Mouse (Mus musculus): ENCODE data around the gene Nipsnap1. TPM values are rescaled to one million over a fixed set of nuclear protein-coding genes. Genes with fewer than 3 reads are reported as not detected.

The Nipsnap1 gene
- 43.6 and 60.9 TPM in 2 replicates for polyA plus RNA-seq (2016; fragmentation: Nextera tagmentation; extraction: Ambion mirVana)

- DNase-seq (ENCODE audit: low spot score) = peak; percentile 92
- H3K9me3 ChIP-seq = no peaks in the 10 kb centered on the region
- H3K27me3 ChIP-seq (ENCODE audit: insufficient read depth, poor library complexity, severe bottlenecking) = no peaks in the 10 kb centered on the region
- WGBS = under 1% methylated on average over 30 of the region's 30 CpGs
- peaks cover 18% of the 10 kb centered on the region for H3K4me1 ChIP-seq
- H3K4me3 ChIP-seq = peak within 1 kb of the TSS; percentile 87
- H3K27ac ChIP-seq = peak within 1 kb of the TSS; percentile 85
- peaks cover 7% of the 10 kb centered on the region for H3K36me3 ChIP-seq
Measured at GRCm38 (mm10) chr11:4873755-4874475, at the start of gene Nipsnap1. Nipsnap1 (plus strand) TSS chr11:4873951.

DNA sequence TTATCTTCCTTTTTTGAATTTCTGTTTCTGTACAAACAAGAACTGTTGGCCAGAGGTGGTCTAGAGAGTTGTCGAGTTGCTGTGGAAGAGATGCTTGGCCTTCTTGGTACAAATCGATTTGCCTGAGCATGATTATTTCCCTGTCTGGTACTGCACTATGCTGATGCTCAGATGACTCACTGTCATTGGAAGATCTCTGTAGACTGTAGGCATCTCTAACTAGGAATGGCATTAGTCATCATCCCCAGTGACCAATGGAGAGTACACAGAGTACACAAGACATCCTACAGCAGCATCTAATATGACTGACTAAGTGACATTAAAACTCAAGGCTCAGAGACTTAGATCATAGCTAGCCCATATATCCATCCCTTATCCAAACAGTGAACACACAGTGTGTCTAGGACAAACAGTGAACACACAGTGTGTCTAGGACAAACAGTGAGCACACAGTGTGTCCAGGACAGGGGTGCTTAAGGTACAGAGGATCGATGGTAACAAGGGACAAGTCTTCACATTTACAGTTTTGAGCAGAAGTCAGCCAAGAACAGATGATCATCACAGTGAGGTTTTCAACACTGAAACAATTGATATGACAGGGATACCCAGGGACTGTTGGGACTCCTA lies 47.5 kb upstream of the Nipsnap1 start:
- no peak overlapping the region for H3K4me3 ChIP-seq
- 86% methylated on average over 3 of the region's 3 CpGs for WGBS

DNA sequence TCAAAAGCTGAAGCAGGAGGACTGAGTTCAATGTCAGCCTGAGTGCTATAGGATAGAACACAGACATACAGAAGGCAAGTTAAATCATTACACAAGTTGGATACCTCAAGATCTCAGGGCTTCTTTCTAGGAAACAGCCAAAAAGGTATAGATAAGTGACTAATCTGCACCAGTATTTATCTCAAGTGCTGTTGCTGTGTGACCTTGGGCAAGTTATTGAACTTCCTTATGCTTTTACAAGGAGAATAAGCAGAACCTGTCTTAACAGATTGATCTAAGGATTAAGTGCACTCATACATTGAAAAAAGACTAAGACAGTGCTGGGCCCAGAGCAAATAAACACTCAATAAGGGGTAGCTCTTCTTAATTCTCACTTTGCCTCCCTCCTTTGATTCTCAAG lies 46.4 kb upstream of the Nipsnap1 start:
- Histone ChIP-seq H3K27ac (no peak overlapping the region), H3K9me3 (no peaks in the 10 kb centered on the region), H3K36me3 (no peaks in the 10 kb centered on the region), H3K4me3 (no peak overlapping the region), H3K4me1 (peaks cover 10% of the 10 kb centered on the region; the same call in 1 of the 2 replicates), H3K27me3 (ENCODE audit: insufficient read depth, poor library complexity, severe bottlenecking) (no peaks in the 10 kb centered on the region)
- no peak for DNase-seq (ENCODE audit: low spot score)

More for the DNA sequence above, 47.5 kb upstream of the Nipsnap1 start:
- DNase-seq (ENCODE audit: low spot score) = no peak
- H3K9me3 ChIP-seq = no peaks in the 10 kb centered on the region
- H3K27ac ChIP-seq = no peak overlapping the region
- H3K27me3 ChIP-seq (ENCODE audit: insufficient read depth, poor library complexity, severe bottlenecking) = no peaks in the 10 kb centered on the region
- H3K36me3 ChIP-seq = no peaks in the 10 kb centered on the region
- peaks cover 14% of the 10 kb centered on the region; the same call in 1 of the 2 replicates for H3K4me1 ChIP-seq

DNA sequence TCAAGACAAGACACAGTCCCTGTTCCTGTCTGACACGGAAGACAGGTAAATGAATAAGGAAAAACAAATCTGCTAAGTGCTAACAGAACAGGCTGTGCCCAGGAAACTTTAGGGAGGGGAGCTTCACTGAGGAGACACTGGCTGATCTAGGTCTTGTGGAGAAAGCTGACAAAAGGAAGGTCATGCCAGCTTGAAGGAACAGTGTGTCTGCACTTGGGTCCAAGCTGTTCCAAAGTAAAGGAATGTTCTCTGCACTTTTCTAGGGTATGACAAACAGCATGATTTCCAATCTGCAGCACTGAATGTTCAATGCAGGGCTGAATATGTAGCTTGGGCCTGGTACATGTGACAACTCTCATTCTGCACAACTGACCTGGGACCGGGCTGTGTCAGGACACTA lies 45.8 kb upstream of the Nipsnap1 start:
- Histone ChIP-seq H3K9me3 (no peaks in the 10 kb centered on the region), H3K4me1 (peaks cover 10% of the 10 kb centered on the region; the same call in 1 of the 2 replicates), H3K27ac (no peak overlapping the region), H3K27me3 (ENCODE audit: insufficient read depth, poor library complexity, severe bottlenecking) (no peaks in the 10 kb centered on the region), H3K36me3 (no peaks in the 10 kb centered on the region), H3K4me3 (no peak overlapping the region)
- no peak for DNase-seq (ENCODE audit: low spot score)
- WGBS = 72% methylated on average over 2 of the region's 2 CpGs

DNA sequence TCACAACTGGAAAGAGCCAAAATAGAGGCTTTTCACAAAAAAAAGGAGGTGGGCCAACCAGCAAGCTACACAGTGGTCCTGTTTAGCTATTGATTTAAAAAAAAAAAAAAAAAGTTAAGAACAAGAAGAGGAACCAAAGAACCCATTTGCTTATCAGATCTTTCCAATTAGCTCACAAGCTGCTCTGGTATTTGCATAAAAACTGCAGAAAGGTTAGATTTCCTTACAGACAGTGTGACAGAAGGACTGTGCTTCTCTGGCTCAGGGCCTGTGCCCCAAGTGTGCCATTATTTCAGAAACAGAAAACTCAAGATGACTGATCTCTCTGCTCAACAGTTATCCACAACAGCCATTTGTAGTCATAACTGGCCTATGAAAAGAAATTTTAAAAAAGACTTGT lies 42.7 kb upstream of the Nipsnap1 start:
- Histone ChIP-seq H3K27me3 (ENCODE audit: insufficient read depth, poor library complexity, severe bottlenecking) (no peaks in the 10 kb centered on the region), H3K4me3 (no peak overlapping the region), H3K27ac (no peak overlapping the region), H3K9me3 (no peaks in the 10 kb centered on the region), H3K36me3 (no peaks in the 10 kb centered on the region), H3K4me1 (peaks cover 16% of the 10 kb centered on the region)
- no peak for DNase-seq (ENCODE audit: low spot score)

GRCm38 (mm10) chr11:4833295-4833939 lies 40.3 kb upstream of the Nipsnap1 start:
- Histone ChIP-seq H3K4me3 (no peak overlapping the region), H3K4me1 (peaks cover 9% of the 10 kb centered on the region), H3K27me3 (ENCODE audit: insufficient read depth, poor library complexity, severe bottlenecking) (no peaks in the 10 kb centered on the region), H3K36me3 (no peaks in the 10 kb centered on the region), H3K27ac (no peak overlapping the region), H3K9me3 (no peaks in the 10 kb centered on the region)
- 75% methylated on average over 3 of the region's 3 CpGs for WGBS
- DNase-seq (ENCODE audit: low spot score) = no peak

DNA sequence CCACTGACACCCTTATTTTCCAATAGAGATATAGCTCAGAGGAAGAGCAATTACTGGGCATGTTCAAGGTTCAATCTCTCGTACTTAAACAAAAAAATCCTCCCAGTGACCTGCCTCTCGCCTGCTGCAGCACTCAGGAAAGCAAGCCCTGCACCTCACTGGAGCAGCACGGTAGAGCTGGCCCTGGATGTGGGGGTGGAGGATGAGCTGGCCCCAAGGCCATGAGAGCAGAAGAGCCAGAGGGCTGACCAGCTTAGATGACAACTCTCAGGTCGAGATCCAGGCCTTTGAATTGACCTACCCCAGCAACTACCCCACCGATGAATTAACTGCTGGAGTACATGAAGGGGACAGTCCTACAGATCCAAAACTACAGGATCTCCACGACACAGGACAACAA lies 38.3 kb upstream of the Nipsnap1 start:
- no peaks in the 10 kb centered on the region for H3K9me3 ChIP-seq
- no peaks in the 10 kb centered on the region for H3K27me3 ChIP-seq (ENCODE audit: insufficient read depth, poor library complexity, severe bottlenecking)
- peaks cover 5% of the 10 kb centered on the region for H3K4me1 ChIP-seq
- H3K27ac ChIP-seq = no peak overlapping the region
- 75% methylated on average over 6 of the region's 6 CpGs for WGBS
- DNase-seq (ENCODE audit: low spot score) = no peak
- H3K36me3 ChIP-seq = no peaks in the 10 kb centered on the region
- H3K4me3 ChIP-seq = no peak overlapping the region

DNA sequence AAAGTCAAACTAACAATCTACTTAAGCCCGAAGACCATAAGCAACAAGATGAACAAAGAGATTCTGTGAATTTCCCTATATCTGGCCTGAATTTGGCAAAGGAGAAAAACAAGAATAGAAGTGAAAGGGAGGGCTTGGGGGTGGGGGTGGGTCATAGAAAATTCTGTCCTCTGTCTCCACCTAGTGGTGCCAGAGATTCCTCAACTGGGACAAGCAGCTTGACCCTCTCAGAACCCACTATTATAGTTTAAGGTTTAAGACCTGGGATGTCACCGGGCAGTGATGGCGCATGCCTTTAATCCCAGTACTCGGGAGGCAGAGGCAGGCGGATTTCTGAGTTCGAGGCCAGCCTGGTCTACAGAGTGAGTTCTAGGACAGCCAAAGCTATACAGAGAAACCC lies 37.0 kb upstream of the Nipsnap1 start:
- Histone ChIP-seq H3K27ac (no peak overlapping the region), H3K36me3 (no peaks in the 10 kb centered on the region), H3K9me3 (no peaks in the 10 kb centered on the region), H3K4me3 (no peak overlapping the region), H3K4me1 (peaks cover 5% of the 10 kb centered on the region), H3K27me3 (ENCODE audit: insufficient read depth, poor library complexity, severe bottlenecking) (no peaks in the 10 kb centered on the region)
- WGBS = 63% methylated on average over 6 of the region's 6 CpGs
- DNase-seq (ENCODE audit: low spot score) = no peak

DNA sequence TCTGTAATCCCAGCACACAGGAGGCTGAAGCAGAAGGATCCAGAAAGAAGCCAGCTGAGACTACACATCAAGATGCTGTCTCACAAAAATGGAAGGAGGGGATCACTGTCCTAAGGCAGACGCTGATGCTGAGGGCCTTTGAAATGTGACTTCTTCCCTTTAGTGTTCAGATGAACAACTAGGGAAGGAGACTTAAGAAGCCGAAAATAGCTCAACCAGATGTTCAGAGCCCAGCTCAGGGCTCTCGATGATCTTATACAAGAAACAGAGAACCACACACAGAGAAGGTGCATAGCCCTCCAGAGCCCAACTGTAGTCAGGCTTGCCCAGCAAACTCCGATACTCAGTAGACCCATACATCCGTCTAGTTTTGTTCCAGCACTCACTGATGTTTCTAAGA lies 36.4 kb upstream of the Nipsnap1 start:
- Histone ChIP-seq H3K4me1 (peaks cover 5% of the 10 kb centered on the region), H3K27ac (no peak overlapping the region), H3K4me3 (no peak overlapping the region), H3K36me3 (no peaks in the 10 kb centered on the region), H3K9me3 (no peaks in the 10 kb centered on the region), H3K27me3 (ENCODE audit: insufficient read depth, poor library complexity, severe bottlenecking) (no peaks in the 10 kb centered on the region)
- WGBS = 78% methylated on average over 5 of the region's 5 CpGs
- no peak for DNase-seq (ENCODE audit: low spot score)

DNA sequence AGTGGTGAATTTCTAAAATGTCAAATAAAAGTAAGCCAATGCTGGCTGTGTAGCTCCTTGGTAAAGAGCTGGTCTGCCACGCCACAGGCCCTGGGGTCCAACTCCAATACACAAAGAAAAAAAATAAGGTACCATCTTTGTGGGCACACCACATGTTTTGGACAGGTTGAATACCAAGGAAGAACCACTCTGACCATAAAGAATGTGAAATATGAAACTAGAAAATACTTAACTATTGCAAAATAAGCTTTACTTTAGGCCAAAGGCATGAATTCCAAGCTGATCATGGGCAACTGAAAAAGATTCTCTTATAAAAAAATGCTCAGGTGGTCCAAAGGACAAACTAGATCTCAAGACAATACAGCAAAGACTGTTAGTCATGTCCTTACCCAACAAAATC lies 35.5 kb upstream of the Nipsnap1 start:
- 92% methylated on average over 1 of the region's 1 CpGs for WGBS
- Histone ChIP-seq H3K9me3 (no peaks in the 10 kb centered on the region), H3K27ac (no peak overlapping the region), H3K4me1 (peaks cover 5% of the 10 kb centered on the region), H3K27me3 (ENCODE audit: insufficient read depth, poor library complexity, severe bottlenecking) (no peaks in the 10 kb centered on the region), H3K4me3 (no peak overlapping the region), H3K36me3 (no peaks in the 10 kb centered on the region)
- DNase-seq (ENCODE audit: low spot score) = no peak

- Histone ChIP-seq H3K4me1 (no peaks in the 10 kb centered on the region), H3K27ac (no peak overlapping the region), H3K4me3 (no peak overlapping the region), H3K9me3 (no peaks in the 10 kb centered on the region), H3K36me3 (no peaks in the 10 kb centered on the region), H3K27me3 (ENCODE audit: insufficient read depth, poor library complexity, severe bottlenecking) (no peaks in the 10 kb centered on the region)
- WGBS = 83% methylated on average over 3 of the region's 3 CpGs
- no peak for DNase-seq (ENCODE audit: low spot score)
Measured at GRCm38 (mm10) chr11:4840942-4841526, 32.7 kb upstream of the Nipsnap1 start.

- H3K9me3 ChIP-seq = no peaks in the 10 kb centered on the region
- under 1% methylated on average over 50 of the region's 50 CpGs for WGBS
- H3K4me3 ChIP-seq = peak overlapping the region; percentile 99
- no peaks in the 10 kb centered on the region for H3K27me3 ChIP-seq (ENCODE audit: insufficient read depth, poor library complexity, severe bottlenecking)
- DNase-seq (ENCODE audit: low spot score) = peak; percentile 85
- peaks cover 5% of the 10 kb centered on the region; the same call in 1 of the 2 replicates for H3K4me1 ChIP-seq
- H3K36me3 ChIP-seq = no peaks in the 10 kb centered on the region
- peak overlapping the region; percentile 99 for H3K27ac ChIP-seq
Measured at GRCm38 (mm10) chr11:4848483-4849248, 25.1 kb upstream of the Nipsnap1 start.
